Mouse (Mus musculus) heart, postnatal 0 days (tissue): Measurements from ENCODE around the gene Plac9b.
"Not testable (repeated sequence)": the region's sequence is repeated elsewhere in the genome, so short reads cannot be mapped to it uniquely, and the experiment has no call there.

Experiments
- CTCF ChIP-seq: IDR thresholded peaks from 2 replicates; pipeline ENCODE4 v1.5.1; 2016; ENCODE audit warnings: antibody characterized with exemption, control low read depth, low read depth
- EP300 ChIP-seq: IDR thresholded peaks from 2 replicates; pipeline ENCODE4 v1.6.1; 2016; ENCODE audit warnings: antibody characterized with exemption, low read depth

DNA sequence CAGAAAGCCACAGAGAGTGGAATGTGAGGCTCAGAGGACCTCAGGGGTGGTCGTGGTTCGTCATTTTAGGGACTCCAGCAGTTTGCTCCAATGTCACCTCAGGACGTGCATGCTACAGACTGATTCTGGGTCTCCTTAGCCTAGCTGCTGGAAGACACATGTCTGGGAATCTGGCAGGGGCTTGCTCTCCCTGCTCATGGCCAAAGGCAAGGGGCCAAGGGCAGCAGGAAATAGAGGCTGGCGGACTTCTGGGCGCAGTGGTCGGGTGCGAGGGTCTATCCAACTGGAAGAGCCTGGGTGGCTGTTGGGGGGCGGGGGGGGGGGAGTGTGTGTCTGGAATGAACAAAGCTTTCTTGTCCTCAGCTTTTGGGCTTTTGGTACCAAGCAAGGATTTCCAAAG lies 6.1 kb upstream of the Plac9b start:
- TF ChIP-seq CTCF, EP300: not testable (repeated sequence)
